Mouse (Mus musculus) kidney, postnatal 25 days (tissue): ENCODE results near the gene Hnrnpr.

Source experiments
- DNase-seq, 2 experiments: peaks; one replicate each; pipeline ENCODE4 v3.0.0; 2021; ENCODE audit warnings: mixed read lengths in 2 of 2

Gene Hnrnpr

DNA sequence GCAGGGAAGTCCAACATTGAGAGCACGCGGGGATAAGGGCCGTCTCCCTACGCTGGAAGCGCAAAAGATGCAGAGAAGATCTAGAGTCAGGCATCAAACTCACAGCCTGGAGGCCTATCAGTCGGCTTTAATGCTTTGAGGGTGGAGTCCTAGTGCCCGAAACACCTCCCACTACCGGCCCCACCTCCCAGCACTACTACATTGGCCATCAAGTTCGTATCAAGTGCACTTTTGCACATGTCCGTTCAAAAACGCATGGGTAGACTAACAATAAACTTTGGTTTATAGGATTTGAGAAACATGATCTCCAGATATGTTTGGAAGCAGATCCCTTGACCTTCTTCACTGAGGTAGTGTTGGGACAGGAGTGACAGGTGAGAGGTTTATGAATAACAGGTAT lies 962 bp upstream of the Hnrnpr start:
- peak; percentile 63 to 79 for DNase-seq

DNA sequence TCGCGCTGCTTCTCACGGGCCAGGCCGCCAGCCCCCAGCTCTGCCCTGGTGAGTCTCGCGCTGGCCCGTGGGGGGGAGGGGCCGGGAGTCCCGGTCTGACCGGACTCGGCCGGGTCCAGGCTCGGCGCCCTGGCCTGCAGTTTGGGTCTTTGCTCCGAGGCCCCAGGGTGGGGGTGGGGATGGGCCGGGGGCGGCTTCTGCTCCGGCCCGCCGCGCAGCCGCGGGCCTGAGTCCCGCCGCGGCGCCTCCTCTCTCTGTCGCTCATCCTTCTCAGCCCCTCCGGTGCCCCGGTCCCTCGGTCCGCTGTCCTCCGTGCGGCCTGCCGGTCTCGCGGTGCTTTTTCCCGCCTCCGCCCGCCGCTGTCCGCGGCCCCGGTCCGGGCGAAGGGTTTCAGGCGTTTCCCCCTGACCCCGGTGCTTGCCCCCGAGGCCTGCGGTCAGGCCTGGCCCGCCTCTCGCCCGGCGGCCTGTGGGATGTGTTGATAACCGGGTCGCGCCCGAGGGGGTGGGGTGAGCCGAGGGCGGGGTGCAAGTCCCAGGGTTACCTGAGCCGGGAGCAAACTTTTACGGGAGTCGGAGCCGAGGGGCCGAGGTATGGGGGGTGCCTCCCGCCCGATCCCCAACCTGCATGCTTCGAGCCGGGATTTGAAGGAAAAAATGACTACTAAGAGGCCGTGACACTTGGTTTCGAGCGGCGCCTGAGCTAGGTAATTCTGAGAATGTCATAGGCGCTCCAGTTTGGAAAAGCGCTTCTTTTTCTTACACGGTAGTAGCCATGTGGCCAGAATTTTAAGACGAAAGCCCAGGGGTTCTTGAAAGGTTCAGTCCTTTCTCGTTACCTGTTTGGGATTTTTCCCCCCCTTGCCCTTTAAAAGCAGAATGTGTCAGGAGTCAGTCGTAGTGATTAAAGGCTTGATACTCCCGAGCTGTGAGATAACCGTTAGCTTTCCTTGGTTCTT lies 579 bp downstream of the Hnrnpr start:
- DNase-seq: peak; percentile 67 to 86

DNA sequence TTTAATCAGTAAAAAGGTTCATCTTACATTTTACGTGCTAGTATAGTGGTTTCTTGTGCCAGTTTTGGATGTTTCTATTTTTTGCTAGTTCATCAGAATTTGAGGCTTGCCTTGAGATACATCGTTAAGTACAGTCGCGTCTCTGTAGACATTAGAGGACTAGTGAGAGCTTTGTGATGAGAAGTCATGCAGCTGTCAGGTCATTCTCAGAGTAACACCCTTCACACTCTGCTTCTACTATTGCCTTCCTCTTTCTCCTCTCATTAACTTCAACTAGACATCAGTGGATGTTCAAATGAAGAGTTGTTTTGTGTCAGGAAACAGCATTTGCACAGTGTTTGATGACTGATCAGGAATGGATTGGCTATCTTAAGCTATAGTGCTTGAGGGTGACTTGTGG lies 1.9 kb downstream of the Hnrnpr start:
- no peak for DNase-seq

DNA sequence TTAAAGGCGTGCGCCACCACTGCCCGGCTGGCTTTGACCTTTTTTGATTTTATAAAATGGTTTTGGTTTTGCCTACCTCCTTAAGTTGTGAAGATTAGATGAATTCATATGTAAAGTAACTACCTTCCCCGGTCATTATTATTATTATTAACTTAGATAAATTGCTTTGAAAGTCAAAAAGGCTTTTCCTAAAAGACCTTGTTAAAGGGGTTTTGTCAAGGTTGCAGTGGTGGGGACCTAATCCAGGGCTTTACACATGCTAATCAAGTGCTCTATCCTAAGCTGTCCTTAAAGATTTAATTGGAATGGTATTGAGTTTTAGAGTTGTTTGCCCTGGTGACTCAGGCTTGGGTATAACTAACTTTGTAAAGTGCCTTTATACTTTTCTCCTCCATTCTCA lies 6.9 kb downstream of the Hnrnpr start:
- DNase-seq: no peak

DNA sequence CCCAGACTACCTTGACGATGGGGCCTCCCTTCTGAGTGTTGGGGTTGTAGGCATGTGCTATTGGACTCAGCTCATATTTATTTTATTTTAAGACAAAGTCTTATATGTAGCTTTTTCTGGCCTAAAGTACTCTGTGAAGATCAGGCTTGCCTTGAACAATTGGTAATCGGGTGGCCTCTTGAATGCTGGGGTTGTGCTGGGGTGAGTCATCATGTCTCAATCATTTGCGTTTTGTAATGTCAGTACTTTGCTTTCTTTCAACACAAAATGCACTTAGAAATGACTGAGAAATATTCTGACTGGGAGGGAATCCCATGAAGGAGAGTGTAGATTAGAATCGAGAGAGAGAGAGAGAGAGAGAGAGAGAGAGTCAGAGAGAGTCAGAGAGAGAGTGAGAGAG lies 9.3 kb downstream of the Hnrnpr start:
- no peak for DNase-seq

DNA sequence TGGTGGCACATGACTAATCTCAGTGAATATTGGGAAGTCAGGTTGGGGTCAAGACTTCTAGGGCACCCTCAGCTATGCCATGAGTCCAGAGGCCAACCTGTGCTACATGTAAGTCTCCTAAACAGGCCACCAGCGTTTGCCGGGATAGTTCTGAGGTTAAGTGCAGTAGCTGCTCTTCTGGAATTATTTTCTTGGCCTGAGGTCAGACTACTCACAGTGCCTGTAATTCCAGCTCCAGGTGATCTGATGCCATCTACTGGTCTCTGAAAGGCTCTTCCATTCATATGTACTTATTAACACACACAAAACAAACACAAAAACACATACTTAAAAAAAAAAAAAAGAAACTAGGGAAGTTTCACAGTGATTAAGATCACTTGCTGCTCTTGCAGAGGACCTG lies 13.5 kb downstream of the Hnrnpr start:
- DNase-seq: peak; percentile 48 to 51

DNA sequence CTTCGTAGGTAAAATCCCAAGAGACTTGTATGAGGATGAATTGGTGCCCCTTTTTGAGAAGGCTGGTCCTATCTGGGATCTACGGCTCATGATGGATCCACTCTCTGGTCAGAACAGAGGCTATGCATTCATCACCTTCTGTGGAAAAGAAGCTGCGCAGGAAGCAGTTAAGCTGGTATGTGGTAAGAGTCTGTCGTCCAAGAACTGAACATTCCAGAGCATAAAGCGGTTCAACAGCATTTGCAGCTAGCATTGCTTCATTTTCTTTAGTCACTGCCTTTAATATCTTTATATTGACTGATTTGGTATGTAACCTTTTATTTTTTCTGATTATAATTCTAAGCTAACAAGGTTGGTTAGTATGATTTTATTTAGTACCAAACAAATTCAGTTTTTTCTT lies 16.5 kb downstream of the Hnrnpr start:
- no peak for DNase-seq

DNA sequence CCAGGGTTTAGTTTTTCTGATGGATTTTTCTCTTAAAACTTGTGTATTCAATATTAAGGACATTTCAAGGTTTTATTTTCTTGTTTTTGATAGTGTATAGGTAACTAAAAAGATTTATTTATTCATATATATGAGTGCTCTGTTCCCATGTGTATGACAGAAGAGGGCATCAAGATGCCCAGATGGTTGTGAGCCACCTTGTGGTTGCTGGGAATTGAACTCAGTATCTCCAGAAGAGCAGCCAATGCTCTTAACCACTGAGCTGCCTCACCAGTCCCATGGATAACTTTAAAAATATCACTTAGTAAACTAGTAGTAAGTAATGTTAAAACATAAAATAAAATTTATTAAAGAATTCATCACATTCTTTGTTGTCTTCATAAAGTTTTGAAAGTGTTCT lies 17.4 kb downstream of the Hnrnpr start:
- no peak for DNase-seq

DNA sequence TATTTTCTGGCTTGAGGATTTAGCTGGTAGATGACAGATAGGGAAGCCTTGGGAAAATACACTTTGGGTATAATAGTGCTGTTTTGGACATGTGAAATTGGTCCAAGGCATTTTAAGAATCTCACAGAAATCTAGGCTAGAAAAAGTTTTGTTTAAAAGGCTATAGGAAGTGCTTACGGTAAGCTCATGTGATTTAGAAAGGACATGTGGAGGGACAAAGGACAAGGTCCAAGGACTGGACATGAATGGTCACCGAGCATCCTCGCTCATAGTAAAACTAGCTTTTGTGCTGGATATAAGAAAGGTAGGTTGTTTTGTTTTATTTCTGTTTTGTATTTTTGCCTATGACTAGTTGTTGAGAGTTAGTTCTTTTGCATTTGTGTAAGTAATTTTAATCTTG lies 21.0 kb downstream of the Hnrnpr start:
- DNase-seq: no peak

DNA sequence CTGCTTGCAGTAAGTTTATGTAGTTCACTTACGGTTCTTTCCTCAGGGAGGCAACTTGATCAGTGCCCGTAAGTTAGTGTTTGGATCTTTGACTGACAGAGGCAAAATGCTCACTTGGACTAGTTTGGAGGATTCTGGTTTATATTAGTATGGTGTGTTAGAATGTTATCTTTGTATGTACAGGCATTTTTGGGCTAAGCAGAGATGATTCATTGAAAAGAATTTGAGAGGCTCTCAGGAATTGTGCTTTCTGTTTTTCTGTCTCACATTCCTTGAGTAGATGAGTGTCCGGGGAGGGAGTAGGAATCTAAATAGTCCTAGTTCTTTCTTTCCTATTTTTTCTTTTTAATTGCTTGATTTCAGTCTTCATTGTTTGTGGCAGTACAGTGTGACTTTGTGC lies 22.4 kb downstream of the Hnrnpr start:
- no peak for DNase-seq

DNA sequence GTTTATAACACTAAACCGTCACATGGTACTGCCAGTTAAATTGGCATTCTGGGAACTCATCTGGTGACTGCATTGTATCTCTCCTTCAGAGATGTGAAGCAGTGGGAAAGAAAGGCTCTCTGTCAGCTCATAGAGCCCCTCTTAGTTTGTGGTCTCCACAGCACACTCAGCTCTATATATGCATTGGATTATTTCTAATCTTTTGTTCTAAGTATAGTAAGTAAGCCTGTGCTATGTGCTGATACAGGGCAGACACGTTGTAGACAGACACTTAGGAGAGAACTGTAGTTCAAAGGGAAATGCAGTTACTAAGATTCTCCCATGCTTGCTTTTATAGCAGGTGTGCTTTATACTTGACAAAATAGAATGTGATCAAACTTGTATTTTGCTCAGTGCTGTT lies 24.3 kb downstream of the Hnrnpr start:
- no peak for DNase-seq

DNA sequence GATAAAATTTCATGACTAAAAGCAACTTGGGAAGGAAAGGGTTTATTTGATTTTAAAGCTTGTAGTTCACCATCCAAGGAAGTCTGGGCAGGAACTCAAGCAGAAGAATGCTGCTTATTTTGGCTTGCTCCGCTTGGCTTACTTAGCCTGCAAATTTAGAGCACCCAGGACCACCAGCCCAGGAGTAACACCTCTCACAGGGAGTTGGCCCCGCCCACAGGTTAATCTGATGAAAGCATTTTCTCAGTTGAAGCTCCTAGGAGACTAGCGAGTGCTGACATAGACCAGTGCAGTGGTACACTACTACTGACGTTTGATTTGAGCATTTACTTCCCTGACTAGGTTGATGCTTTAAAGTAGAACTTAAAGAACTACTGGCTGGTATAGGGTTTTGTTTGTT lies 26.4 kb downstream of the Hnrnpr start:
- peak in 1 of 2 experiments; percentile 39 for DNase-seq

DNA sequence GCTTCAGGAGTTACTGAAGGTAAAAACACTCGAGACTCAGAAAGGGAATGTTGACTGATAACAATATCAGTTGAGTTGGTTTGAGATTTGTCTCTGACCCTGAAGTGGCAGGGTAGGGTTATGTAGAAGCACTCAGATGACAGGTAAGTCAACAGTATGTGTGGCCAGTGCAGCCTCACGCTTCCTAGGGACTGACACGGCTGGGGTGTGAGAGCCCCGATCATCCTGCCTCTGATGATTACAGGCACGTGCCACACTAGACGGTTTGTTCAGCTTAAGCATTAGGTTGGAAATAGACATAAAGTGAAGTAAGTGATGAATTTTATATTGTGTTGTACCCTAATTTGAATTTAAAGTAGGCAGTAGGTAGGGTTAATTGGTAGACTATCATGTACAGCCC lies 38.9 kb downstream of the Hnrnpr start:
- DNase-seq: no peak

DNA sequence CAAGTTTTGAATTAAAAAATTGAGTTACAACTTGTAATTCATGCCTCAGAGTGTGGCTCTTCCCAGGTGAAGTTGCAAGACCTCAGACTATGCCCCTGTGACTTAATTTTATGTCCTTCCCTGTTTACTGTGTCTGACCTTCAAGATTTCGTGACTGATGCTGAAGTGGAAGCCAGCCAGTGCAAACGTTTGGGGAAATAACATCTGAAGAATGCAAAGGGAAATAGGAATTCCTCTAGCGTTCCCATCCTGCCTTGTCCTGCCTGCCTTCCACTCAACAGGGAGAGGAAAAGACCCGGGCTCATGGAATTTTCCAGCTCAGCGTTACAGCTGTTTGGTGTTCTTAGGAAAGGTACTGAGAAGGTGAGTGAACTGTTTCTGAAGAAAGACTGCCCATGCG lies 46.3 kb downstream of the Hnrnpr start:
- DNase-seq: peak; percentile 61 to 67

DNA sequence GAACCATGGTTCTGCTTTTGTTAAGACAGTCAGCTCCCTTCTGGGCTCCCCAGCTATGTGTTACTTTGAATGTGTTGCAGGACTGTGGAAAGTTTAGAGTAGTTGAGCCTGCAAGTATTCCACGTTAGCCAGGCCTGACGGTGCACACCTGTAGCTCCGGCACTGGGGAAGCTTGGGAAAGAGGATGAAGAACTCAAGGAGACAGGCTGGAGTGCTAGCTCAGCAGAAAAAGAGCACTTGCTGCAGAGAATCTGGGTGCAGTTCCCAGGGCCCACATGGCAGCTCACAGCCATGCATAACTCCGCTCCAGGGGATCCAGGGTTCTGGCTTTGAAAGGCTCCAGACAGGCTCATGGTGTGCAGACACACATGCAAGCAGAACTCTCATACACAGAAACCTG lies 46.7 kb downstream of the Hnrnpr start:
- no peak for DNase-seq

DNA sequence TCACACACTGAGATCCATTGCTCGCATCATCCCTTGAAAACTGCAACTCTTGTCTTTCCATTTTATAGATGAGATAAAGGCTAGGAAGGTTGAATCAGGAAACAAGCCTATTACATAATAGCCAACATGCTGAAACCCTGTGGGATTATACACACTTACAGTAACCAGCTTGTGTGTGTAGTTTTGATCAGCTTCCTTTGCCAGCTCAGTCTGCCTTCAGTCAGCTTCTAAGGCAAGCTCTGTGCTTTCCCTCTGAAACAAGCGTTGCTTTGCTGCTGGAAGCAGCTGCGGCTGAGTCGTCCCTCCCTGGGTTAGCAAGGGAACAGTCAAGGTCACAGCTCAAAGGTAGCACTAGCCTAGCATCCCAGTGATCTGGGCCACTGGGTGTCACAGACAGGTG lies 57.1 kb downstream of the Hnrnpr start:
- no peak for DNase-seq

DNA sequence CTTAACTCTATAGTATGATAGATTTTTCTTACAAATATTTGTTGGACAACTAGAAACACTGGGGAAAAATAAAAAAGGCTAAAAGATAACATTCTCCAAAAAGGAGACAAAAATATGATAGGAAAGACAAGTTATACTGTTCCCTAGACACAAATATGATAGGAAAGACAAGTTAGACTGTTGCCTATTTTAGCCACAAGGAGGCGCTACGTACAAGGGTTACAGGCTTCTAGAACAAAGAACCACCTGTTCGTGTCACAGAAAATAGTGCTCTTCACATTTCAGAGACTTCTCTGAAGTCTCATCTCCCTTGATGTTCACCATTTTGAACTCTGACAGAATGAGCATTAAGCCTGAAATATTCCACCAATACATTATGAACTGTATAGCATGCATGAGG lies 59.0 kb downstream of the Hnrnpr start:
- DNase-seq: peak in 1 of 2 experiments; percentile 82

DNA sequence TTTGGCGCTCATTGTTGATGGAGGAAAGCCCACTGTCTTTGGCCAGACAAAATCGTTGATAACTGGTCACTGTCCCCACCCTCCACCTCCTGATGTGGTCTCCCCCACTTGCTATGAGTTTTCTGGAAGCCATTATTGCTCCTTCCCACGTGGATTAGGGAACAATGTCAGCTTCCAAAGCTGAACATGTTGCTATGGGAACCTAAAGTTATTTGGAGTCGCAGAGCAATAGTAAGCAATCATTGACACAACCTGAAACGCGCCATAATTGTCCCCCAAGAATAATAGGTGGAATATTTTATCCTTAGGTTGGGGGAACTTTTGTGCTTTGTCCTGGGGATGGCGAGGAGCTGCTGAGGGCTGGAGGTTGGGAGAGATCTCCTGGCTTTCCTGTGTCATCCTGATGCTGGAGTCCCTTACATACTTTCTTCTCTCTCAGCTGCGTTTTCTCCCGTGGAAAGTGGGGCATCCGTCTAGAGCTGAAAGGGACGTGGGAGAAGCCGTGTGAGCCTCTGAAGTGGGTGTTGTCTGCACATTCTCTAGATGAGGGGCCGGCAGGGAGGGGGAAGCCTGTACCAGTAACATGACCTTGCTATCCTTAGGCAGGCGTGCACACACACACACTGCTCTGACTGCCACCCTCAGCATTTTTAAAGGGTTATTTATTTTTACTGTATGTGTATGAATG lies 62.9 kb downstream of the Hnrnpr start:
- no peak for DNase-seq

DNA sequence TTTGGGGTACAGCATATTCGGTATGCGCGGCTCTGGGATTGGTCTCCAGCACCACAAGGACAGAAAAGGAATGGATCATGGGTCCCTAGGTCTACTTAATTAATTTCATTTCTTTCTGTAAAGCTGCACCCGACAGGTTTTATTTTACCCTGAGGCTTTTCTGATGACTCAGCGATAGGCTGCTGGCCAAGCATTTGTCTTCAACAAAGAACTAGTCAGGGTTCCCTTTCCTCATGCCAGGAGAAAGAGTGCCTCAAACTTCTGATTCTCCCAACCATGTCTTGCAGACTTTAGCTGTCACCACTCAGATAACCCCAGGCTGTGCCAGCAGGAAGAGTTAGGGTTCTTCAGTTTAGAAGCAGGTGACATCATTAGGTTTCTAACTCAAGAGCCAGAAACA lies 66.3 kb downstream of the Hnrnpr start:
- DNase-seq: no peak

DNA sequence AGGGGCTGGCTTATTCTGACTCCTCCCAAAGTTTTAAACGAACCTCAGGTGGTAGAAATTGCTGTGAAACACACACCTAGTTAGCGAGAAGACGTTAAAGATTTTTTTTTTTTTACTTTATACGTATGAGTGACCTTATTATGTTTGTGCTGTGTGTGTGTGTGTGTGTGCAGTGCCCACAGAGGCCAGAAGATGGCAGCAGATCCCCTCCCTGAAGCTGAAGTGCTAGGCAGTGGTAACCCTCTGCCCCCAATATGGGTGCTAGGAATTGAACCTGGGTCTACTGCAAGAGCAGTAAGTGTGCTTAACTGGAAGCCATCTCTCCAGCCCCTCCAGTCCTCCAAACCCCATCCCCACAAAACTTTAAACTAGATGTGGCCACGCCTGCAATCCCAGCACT lies 72.3 kb downstream of the Hnrnpr start:
- no peak for DNase-seq

DNA sequence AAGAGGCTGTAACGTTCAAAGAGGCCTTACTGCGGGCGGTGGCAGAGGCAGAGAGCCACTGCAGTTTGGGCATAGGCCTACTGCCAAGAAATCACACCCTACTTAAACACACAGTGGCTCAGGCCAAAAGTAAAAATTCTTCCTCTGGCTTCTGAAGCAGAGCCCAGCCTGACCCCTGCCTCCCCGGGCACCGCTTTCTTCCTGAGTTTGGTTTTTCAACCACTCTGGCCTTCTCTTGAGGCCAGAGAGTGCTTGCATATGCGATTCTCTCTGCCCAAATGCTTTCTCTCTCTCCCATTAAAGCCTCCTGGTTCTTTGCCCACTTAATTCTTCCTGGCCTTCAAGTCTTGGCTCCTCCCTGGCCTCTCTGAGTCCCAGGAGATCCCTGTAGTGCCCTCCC lies 73.1 kb downstream of the Hnrnpr start:
- no peak for DNase-seq

DNA sequence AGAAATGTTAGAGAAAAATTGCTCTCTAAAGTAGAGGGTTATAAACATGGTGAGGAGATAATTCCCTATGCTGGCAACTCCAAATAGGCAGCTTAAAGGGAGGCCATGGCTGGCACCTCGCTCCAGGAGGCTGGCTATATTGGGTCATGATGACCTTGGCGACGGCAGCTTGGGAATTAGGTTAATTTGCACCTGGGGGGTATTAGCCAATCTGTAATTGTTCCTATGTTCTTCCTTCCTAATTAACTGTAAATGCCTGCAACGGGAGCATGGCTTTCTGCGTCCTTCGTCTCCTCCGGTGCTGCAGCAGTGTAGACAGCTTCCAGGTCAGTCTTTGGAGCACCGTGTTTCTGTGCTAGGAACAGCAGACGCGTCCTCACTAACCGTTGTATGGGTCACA lies 76.5 kb downstream of the Hnrnpr start:
- no peak for DNase-seq

DNA sequence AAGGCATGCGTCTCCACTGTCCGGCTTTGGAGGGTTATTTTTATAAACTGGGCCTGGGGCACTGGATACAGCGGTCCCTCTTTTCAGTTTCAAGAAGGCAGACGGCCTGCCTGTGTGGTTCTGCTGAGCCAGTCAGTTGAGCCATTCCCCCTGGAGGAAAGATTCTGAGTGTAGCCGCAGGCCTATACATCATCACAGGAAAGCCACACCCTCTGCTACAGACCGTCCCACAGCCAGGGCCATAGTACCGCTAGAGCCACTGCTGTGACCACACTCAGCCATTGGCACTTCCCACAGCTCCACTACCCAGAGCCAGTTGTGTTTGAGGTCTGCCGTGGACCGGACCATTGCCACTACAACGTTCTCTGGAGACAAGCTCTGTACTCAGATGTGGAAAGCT lies 91.1 kb downstream of the Hnrnpr start:
- no peak for DNase-seq

DNA sequence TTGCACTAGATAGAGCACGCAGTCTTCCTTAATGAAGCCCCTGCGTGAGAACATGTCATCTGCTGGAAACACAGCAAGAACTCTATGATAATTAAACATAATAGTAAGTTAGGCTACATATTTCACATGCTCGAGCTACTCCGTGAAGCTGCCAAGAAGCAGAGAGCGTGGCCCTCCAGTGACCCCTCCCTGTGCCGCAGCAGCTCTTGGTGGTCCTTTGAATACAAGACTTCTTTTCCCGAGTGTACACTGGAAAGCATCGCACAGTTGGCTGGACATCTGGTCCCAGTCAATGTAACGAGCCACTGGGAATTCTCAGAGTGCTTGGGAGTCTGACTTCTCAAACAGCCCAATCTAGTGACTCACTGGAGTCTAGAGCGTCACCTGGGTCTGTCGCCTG lies 97.1 kb downstream of the Hnrnpr start:
- DNase-seq: no peak
